Mouse (Mus musculus): ENCODE measurements around the gene Gab2.

DNA sequence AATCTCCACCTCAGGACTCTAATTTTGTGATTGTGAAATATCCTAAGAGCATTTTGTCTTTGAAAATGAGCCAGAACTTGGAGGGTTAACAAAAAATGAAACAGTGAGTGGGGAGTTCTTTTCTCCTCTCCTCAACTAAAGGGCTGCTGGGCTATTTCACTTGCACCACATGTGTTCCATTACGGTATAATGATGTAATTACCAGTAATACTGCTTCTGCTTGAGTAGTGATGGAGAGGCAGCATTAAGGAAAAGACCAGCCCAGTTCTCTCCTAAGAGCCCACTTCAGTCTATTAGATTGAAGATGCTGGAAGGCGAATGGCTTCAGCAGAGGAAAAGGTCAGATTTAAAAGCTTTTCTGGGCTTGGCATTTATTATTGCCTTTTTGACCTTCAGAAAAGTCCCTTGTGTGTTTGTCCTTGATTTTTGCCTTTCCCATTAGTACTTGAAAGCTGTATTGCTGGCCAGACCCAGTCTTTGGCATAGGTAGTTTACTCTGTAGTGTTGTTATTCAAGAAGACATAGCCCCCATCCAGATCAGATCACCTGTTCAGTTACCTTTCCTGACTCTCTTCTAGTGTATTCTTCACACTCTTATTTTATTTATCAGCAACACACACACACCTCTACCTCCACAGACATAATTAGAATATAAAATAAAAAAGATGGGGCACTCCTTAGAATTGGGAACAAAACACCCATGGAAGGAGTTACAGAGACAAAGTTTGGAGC, 69.9 kb downstream of the Gab2 start:
- TF ChIP-seq CTCF (IDR thresholded peaks at IDR 0.05; ENCODE audit: control insufficient read depth, insufficient read depth, low read length) (no peak), POLR2A (IDR thresholded peaks at IDR 0.05; ENCODE audit: borderline replicate concordance, control insufficient read depth, low read depth, low read length) (no peak)

Measured in bone marrow, adult 2 months (tissue).